Mouse (Mus musculus): ENCODE measurements around the gene Gm20388. TPM values are rescaled to one million over a fixed set of nuclear protein-coding genes. Genes with fewer than 3 reads are reported as not detected.
"Not testable (repeated sequence)": the region's sequence is repeated elsewhere in the genome, so short reads cannot be mapped to it uniquely, and the experiment has no call there.

The Gm20388 gene
- polyA plus RNA-seq, 1 experiment from 2014 or later = not detected

- peak within 1 kb of the TSS; percentile 32; the same call in 1 of the 2 replicates for H3K27ac ChIP-seq (ENCODE audit: low read depth, low read length)
- H3K4me2 ChIP-seq (replicated peaks; ENCODE audit: low read depth, low read length) = peak within 1 kb of the TSS; percentile 89
- H3K4me1 ChIP-seq (ENCODE audit: control insufficient read depth, insufficient read depth, low read length) = peaks cover 14% of the 10 kb centered on the region
- 2% methylated on average over 67 of the region's 76 CpGs for WGBS
- H3K27me3 ChIP-seq (ENCODE audit: control insufficient read depth, insufficient read depth, low read length) = no peaks in the 10 kb centered on the region
- ATAC-seq (ENCODE audit: low FRiP score, low TSS enrichment) = peak; percentile 97
- peak within 1 kb of the TSS; percentile 95 for H3K4me3 ChIP-seq (ENCODE audit: low read length)
- H3K9me3 ChIP-seq (ENCODE audit: control insufficient read depth, low read length) = no peaks in the 10 kb centered on the region
- H3K36me3 ChIP-seq (ENCODE audit: control insufficient read depth, insufficient read depth, low read length) = peaks cover 21% of the 10 kb centered on the region
- peak within 1 kb of the TSS; percentile 93 for H3K9ac ChIP-seq (ENCODE audit: low read depth, low read length)
Observed at GRCm38 (mm10) chr8:123212321-123213117, 3301.9 kb downstream of the Gm20388 start, which contains the start of the genes Chmp1a and Spata33. Chmp1a (minus strand) TSS chr8:123212763. Spata33 (plus strand) TSS chr8:123212832.

- peak; percentile 35; the same call in 1 of the 2 replicates for ATAC-seq (ENCODE audit: low FRiP score, low TSS enrichment)
- Histone ChIP-seq H3K4me2 (replicated peaks; ENCODE audit: low read depth, low read length) (peak overlapping the region; percentile 80), H3K9ac (ENCODE audit: low read depth, low read length) (peak overlapping the region; percentile 93), H3K27me3 (ENCODE audit: control insufficient read depth, insufficient read depth, low read length) (no peaks in the 10 kb centered on the region), H3K9me3 (ENCODE audit: control insufficient read depth, low read length) (no peaks in the 10 kb centered on the region), H3K4me1 (ENCODE audit: control insufficient read depth, insufficient read depth, low read length) (peaks cover 14% of the 10 kb centered on the region), H3K36me3 (ENCODE audit: control insufficient read depth, insufficient read depth, low read length) (peaks cover 14% of the 10 kb centered on the region), H3K4me3 (ENCODE audit: low read length) (peak overlapping the region; percentile 95), H3K27ac (ENCODE audit: low read depth, low read length) (no peak overlapping the region; the same call in 1 of the 2 replicates)
- 6% methylated on average over 22 of the region's 22 CpGs for WGBS
Observed at GRCm38 (mm10) chr8:123213118-123213772, 3302.6 kb downstream of the Gm20388 start.

GRCm38 (mm10) chr8:123215430-123215829 is 3304.8 kb downstream of the Gm20388 start:
- H3K27ac ChIP-seq (ENCODE audit: low read depth, low read length) = no peak overlapping the region
- no peak for ATAC-seq (ENCODE audit: low FRiP score, low TSS enrichment)
- WGBS = 74% methylated on average over 3 of the region's 3 CpGs
- no peaks in the 10 kb centered on the region; the same call in 1 of the 2 replicates for H3K27me3 ChIP-seq (ENCODE audit: control insufficient read depth, insufficient read depth, low read length)
- H3K4me1 ChIP-seq (ENCODE audit: control insufficient read depth, insufficient read depth, low read length) = peaks cover 14% of the 10 kb centered on the region
- H3K4me2 ChIP-seq (replicated peaks; ENCODE audit: low read depth, low read length) = no peak overlapping the region
- H3K4me3 ChIP-seq (ENCODE audit: low read length) = no peak overlapping the region
- H3K9me3 ChIP-seq (ENCODE audit: control insufficient read depth, low read length) = no peaks in the 10 kb centered on the region
- no peaks in the 10 kb centered on the region for H3K36me3 ChIP-seq (ENCODE audit: control insufficient read depth, insufficient read depth, low read length)
- H3K9ac ChIP-seq (ENCODE audit: low read depth, low read length) = no peak overlapping the region

- no peak overlapping the region for H3K4me2 ChIP-seq (replicated peaks; ENCODE audit: low read depth, low read length)
- H3K9ac ChIP-seq (ENCODE audit: low read depth, low read length) = no peak overlapping the region
- H3K36me3 ChIP-seq (ENCODE audit: control insufficient read depth, insufficient read depth, low read length) = no peaks in the 10 kb centered on the region
- H3K4me1 ChIP-seq (ENCODE audit: control insufficient read depth, insufficient read depth, low read length) = peaks cover 7% of the 10 kb centered on the region; the same call in 1 of the 2 replicates
- H3K27me3 ChIP-seq (ENCODE audit: control insufficient read depth, insufficient read depth, low read length) = no peaks in the 10 kb centered on the region; the same call in 1 of the 2 replicates
- 90% methylated on average over 1 of the region's 1 CpGs for WGBS
- H3K9me3 ChIP-seq (ENCODE audit: control insufficient read depth, low read length) = no peaks in the 10 kb centered on the region
- no peak overlapping the region for H3K4me3 ChIP-seq (ENCODE audit: low read length)
- ATAC-seq (ENCODE audit: low FRiP score, low TSS enrichment) = no peak
- H3K27ac ChIP-seq (ENCODE audit: low read depth, low read length) = no peak overlapping the region
Observed at GRCm38 (mm10) chr8:123220917-123221316, 3310.3 kb downstream of the Gm20388 start.

GRCm38 (mm10) chr8:123224278-123225266 is 3313.9 kb downstream of the Gm20388 start, which contains the start of gene Cdk10:
Cdk10 (plus strand) TSS chr8:123224842.
- H3K4me2 ChIP-seq (replicated peaks; ENCODE audit: low read depth, low read length) = peak within 1 kb of the TSS; percentile 85
- H3K36me3 ChIP-seq (ENCODE audit: control insufficient read depth, insufficient read depth, low read length) = peaks cover 15% of the 10 kb centered on the region
- H3K9me3 ChIP-seq (ENCODE audit: control insufficient read depth, low read length) = no peaks in the 10 kb centered on the region
- H3K27ac ChIP-seq (ENCODE audit: low read depth, low read length) = peak within 1 kb of the TSS; percentile 79
- H3K4me3 ChIP-seq (ENCODE audit: low read length) = peak within 1 kb of the TSS; percentile 63
- H3K27me3 ChIP-seq (ENCODE audit: control insufficient read depth, insufficient read depth, low read length) = no peaks in the 10 kb centered on the region
- peaks cover 7% of the 10 kb centered on the region; the same call in 1 of the 2 replicates for H3K4me1 ChIP-seq (ENCODE audit: control insufficient read depth, insufficient read depth, low read length)
- H3K9ac ChIP-seq (ENCODE audit: low read depth, low read length) = peak within 1 kb of the TSS; percentile 71
- peak; percentile 85 for ATAC-seq (ENCODE audit: low FRiP score, low TSS enrichment)
- 2% methylated on average over 59 of the region's 59 CpGs for WGBS

GRCm38 (mm10) chr8:123228416-123228815 is 3317.8 kb downstream of the Gm20388 start:
- Histone ChIP-seq H3K9ac (ENCODE audit: low read depth, low read length) (no peak overlapping the region), H3K4me2 (replicated peaks; ENCODE audit: low read depth, low read length) (no peak overlapping the region), H3K4me1 (ENCODE audit: control insufficient read depth, insufficient read depth, low read length) (peaks cover 7% of the 10 kb centered on the region; the same call in 1 of the 2 replicates), H3K36me3 (ENCODE audit: control insufficient read depth, insufficient read depth, low read length) (peaks cover 15% of the 10 kb centered on the region), H3K9me3 (ENCODE audit: control insufficient read depth, low read length) (no peaks in the 10 kb centered on the region), H3K4me3 (ENCODE audit: low read length) (no peak overlapping the region), H3K27ac (ENCODE audit: low read depth, low read length) (no peak overlapping the region), H3K27me3 (ENCODE audit: control insufficient read depth, insufficient read depth, low read length) (0 out of 2 replicates have a peak, but pooled peaks cover under 1% of the 10 kb centered on the region)
- 95% methylated on average over 1 of the region's 1 CpGs for WGBS
- no peak for ATAC-seq (ENCODE audit: low FRiP score, low TSS enrichment)

- H3K4me1 ChIP-seq (ENCODE audit: control insufficient read depth, insufficient read depth, low read length) = peaks cover 14% of the 10 kb centered on the region
- peaks cover 15% of the 10 kb centered on the region for H3K36me3 ChIP-seq (ENCODE audit: control insufficient read depth, insufficient read depth, low read length)
- H3K9ac ChIP-seq (ENCODE audit: low read depth, low read length); ATAC-seq (ENCODE audit: low FRiP score, low TSS enrichment); H3K27ac ChIP-seq (ENCODE audit: low read depth, low read length); H3K4me3 ChIP-seq (ENCODE audit: low read length); H3K4me2 ChIP-seq (replicated peaks; ENCODE audit: low read depth, low read length); H3K27me3 ChIP-seq (ENCODE audit: control insufficient read depth, insufficient read depth, low read length); H3K9me3 ChIP-seq (ENCODE audit: control insufficient read depth, low read length): not testable (repeated sequence)
- WGBS = 89% methylated on average over 9 of the region's 11 CpGs
Observed at GRCm38 (mm10) chr8:123230326-123230725, 3319.7 kb downstream of the Gm20388 start.

GRCm38 (mm10) chr8:123231742-123232141 is 3321.1 kb downstream of the Gm20388 start:
- no peak for ATAC-seq (ENCODE audit: low FRiP score, low TSS enrichment)
- Histone ChIP-seq H3K9ac (ENCODE audit: low read depth, low read length) (no peak overlapping the region), H3K36me3 (ENCODE audit: control insufficient read depth, insufficient read depth, low read length) (peaks cover 15% of the 10 kb centered on the region), H3K9me3 (ENCODE audit: control insufficient read depth, low read length) (no peaks in the 10 kb centered on the region), H3K27ac (ENCODE audit: low read depth, low read length) (no peak overlapping the region), H3K27me3 (ENCODE audit: control insufficient read depth, insufficient read depth, low read length) (peaks cover 13% of the 10 kb centered on the region), H3K4me1 (ENCODE audit: control insufficient read depth, insufficient read depth, low read length) (peaks cover 13% of the 10 kb centered on the region), H3K4me2 (replicated peaks; ENCODE audit: low read depth, low read length) (no peak overlapping the region), H3K4me3 (ENCODE audit: low read length) (no peak overlapping the region)
- 39% methylated on average over 5 of the region's 5 CpGs for WGBS
